Mouse (Mus musculus) CD4-positive helper T cell, adult 2 months (primary cell): ENCODE data around the gene Ifit2.
A peak's percentile ranks its signal among the peaks of the same experiment; 100 is the strongest.
"Not testable (repeated sequence)": the region's sequence is repeated elsewhere in the genome, so short reads cannot be mapped to it uniquely, and the experiment has no call there.

Experiments
- DNase-seq: peaks from one replicate; pipeline ENCODE4 v3.0.0-alpha.2; 2012; ENCODE audit warnings: low read depth, missing footprints, low spot score

The Ifit2 gene

GRCm38 (mm10) chr19:34596811-34597210, 46.3 kb downstream of the Ifit2 start:
- DNase-seq, result peak; percentile 39

- DNase-seq, result no peak
Observed at GRCm38 (mm10) chr19:34598341-34598740, 47.8 kb downstream of the Ifit2 start.

GRCm38 (mm10) chr19:34599250-34599649, 48.8 kb downstream of the Ifit2 start:
- DNase-seq, result peak; percentile 82

GRCm38 (mm10) chr19:34601888-34602287, 51.4 kb downstream of the Ifit2 start, which contains the start of gene Ifit1bl1:
Gene Ifit1bl1, minus strand, starts transcription at chr19:34601956.
- DNase-seq, result peak; percentile 81

GRCm38 (mm10) chr19:34605472-34605871, 55.0 kb downstream of the Ifit2 start:
- peak; percentile 41 for DNase-seq

GRCm38 (mm10) chr19:34607237-34608051, 57.0 kb downstream of the Ifit2 start, which contains the start of gene Ifit3b:
Gene Ifit3b, plus strand, starts transcription at chr19:34607970.
- peak; percentile 62 for DNase-seq

GRCm38 (mm10) chr19:34610118-34610517, 59.6 kb downstream of the Ifit2 start:
- not testable (repeated sequence) for DNase-seq

- not testable (repeated sequence) for DNase-seq
Observed at GRCm38 (mm10) chr19:34612243-34613001, 61.9 kb downstream of the Ifit2 start.

GRCm38 (mm10) chr19:34620871-34621270, 70.4 kb downstream of the Ifit2 start:
- no peak for DNase-seq

- DNase-seq, result no peak
Observed at GRCm38 (mm10) chr19:34623781-34624180, 73.3 kb downstream of the Ifit2 start.

GRCm38 (mm10) chr19:34624663-34625062, 74.2 kb downstream of the Ifit2 start:
- peak; percentile 23 for DNase-seq
